Mouse (Mus musculus) neural tube, embryonic 11.5 days (tissue): ENCODE measurements around the gene Kif24. TPM values are rescaled to one million over a fixed set of nuclear protein-coding genes. Genes with fewer than 3 reads are reported as not detected.

Experiments used
- ATAC-seq: fragments of 200-750 bp; cut with Nextera tagmentation; 2 replicates; pipeline ENCODE4 v1.8.0; 2017; ENCODE audit warnings: moderate number of reproducible peaks, mild to moderate bottlenecking, moderate TSS enrichment, moderate library complexity; ENCODE audit not compliant: insufficient read depth, low FRiP score, low TSS enrichment
- DNase-seq: peaks from one replicate; pipeline ENCODE4 v3.0.0-alpha.2; 2015; ENCODE audit warnings: low spot score
- H3K27ac ChIP-seq: fragments of 300-500 bp; sonication (generic); 2 replicates; pipeline ENCODE4 v1.5.1; 2014; ENCODE audit warnings: low read depth, mild to moderate bottlenecking, low read length
- H3K27me3 ChIP-seq: fragments of 300-500 bp; sonication (generic); 2 replicates; pipeline ENCODE4 v1.6.1; 2014; ENCODE audit warnings: mild to moderate bottlenecking, low read length, mixed read lengths; ENCODE audit not compliant: control insufficient read depth, insufficient read depth
- H3K36me3 ChIP-seq: fragments of 300-500 bp; sonication (generic); 2 replicates; pipeline ENCODE4 v1.6.1; 2014; ENCODE audit warnings: mild to moderate bottlenecking, low read length, moderate library complexity, mixed read lengths; ENCODE audit not compliant: control insufficient read depth, insufficient read depth
- H3K4me1 ChIP-seq: fragments of 300-500 bp; sonication (generic); 2 replicates; pipeline ENCODE4 v1.6.1; 2014; ENCODE audit warnings: low read length, mixed read lengths; ENCODE audit not compliant: control insufficient read depth, insufficient read depth
- H3K4me2 ChIP-seq: fragments of 300-500 bp; sonication (generic); 2 replicates; pipeline ENCODE4 v1.6.1; 2014; ENCODE audit warnings: low read depth, mild to moderate bottlenecking, moderate library complexity
- H3K4me3 ChIP-seq: fragments of 300-500 bp; sonication (generic); 2 replicates; pipeline ENCODE4 v1.5.1; 2014; ENCODE audit warnings: low read depth, low read length
- H3K9ac ChIP-seq: fragments of 300-500 bp; sonication (generic); 2 replicates; pipeline ENCODE4 v1.6.1; 2014; ENCODE audit warnings: mild to moderate bottlenecking, low read length
- H3K9me3 ChIP-seq: fragments of 300-500 bp; sonication (generic); 2 replicates; pipeline ENCODE4 v1.6.1; 2016; ENCODE audit warnings: low read length; ENCODE audit not compliant: control insufficient read depth
- WGBS: fragments of 180-500 bp; shearing (Covaris S2); extraction: QIAGEN DNeasy Blood & Tissue Kit; methylation state at CpG from one replicate; pipeline ENCODE4 v1.1.7; 2014; 5-methylcytosine and 5-hydroxymethylcytosine counted together
- polyA plus RNA-seq: library from polyadenylated mRNA; unstranded; fragments of >200 nt; fragmentation: Nextera tagmentation; extraction: Ambion mirVana; gene quantifications from 2 replicates; pipeline ENCODE4 v1.2.1, GENCODE M21; 2014

The Kif24 gene
- polyA plus RNA-seq, 1 experiment from 2014 or later: 9.2 TPM

DNA sequence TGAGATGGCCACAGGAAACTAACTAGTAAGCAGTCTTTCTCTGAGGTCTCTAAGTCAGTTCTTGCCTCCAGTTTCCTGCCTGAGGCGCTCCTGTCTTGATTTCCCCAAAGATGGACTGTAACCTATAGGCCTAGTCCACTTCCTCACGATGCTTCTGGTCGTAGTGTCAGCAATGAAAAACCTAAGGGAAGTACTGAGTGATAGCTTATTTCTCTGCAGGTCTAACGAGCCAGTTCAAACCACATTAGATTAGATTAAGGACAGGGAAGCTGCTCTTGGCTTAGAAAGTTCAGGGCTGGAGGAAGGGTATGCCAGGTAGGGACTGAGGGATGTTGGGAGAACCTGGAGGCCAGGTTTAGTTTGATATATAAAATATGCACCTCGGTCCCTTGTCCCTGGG, 63.1 kb downstream of the Kif24 start:
- H3K4me1 ChIP-seq: no peaks in the 10 kb centered on the region
- ATAC-seq (no peak), DNase-seq (no peak)
- 93% methylated on average over 5 of the region's 5 CpGs for WGBS
- no peak overlapping the region for H3K27ac ChIP-seq
- H3K27me3 ChIP-seq: no peaks in the 10 kb centered on the region
- H3K36me3 ChIP-seq: no peaks in the 10 kb centered on the region
- H3K4me2 ChIP-seq: no peak overlapping the region
- no peak overlapping the region for H3K4me3 ChIP-seq
- H3K9ac ChIP-seq: no peak overlapping the region
- H3K9me3 ChIP-seq: no peaks in the 10 kb centered on the region

DNA sequence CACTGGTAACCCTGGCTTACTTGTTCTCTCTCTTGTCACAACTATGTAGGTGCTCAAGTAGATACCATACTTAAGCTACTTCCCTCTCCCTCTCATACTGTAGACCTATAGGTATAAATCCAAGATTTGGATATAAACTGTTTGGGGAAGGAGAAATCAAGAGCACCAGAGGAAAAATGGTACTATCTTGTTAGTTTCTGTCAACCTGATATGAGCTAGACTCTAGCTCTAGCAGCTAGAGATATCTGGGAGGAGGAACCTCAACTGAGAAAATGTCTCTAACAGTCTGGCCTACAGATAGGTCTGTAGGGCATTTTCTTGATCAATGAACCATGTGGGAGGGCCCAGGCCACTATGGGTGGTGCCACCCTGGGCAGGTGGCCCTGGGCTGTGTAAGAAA, 63.5 kb downstream of the Kif24 start:
- H3K4me1 ChIP-seq: no peaks in the 10 kb centered on the region
- no peak overlapping the region for H3K4me3 ChIP-seq
- no peak overlapping the region for H3K9ac ChIP-seq
- H3K36me3 ChIP-seq: no peaks in the 10 kb centered on the region
- ATAC-seq: no peak
- no peak overlapping the region for H3K27ac ChIP-seq
- no peak for DNase-seq
- H3K9me3 ChIP-seq: no peaks in the 10 kb centered on the region
- H3K27me3 ChIP-seq: no peaks in the 10 kb centered on the region
- H3K4me2 ChIP-seq: no peak overlapping the region

DNA sequence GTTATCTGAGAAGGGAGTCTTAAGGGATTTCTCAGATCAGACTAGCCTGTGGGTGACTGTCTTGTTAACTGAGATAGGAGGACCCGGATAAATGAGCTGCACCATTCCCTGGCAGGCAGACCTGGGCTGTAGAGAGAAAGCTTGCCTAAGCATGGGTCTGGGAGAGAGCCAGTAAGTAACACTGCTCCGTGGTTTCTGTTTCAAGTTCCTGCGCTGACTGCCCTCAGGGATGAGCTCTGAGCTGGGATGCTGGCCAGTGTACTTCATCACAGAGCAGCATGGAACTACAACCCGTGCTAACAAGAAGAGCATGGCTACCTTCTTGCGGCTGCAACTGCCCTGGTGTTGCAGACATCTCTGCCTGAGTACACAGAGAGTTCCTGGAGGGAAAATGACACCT, 64.8 kb downstream of the Kif24 start:
- ATAC-seq (no peak), DNase-seq (no peak)
- 89% methylated on average over 5 of the region's 5 CpGs for WGBS
- Histone ChIP-seq H3K36me3 (no peaks in the 10 kb centered on the region), H3K4me2 (no peak overlapping the region), H3K4me3 (no peak overlapping the region), H3K9ac (no peak overlapping the region), H3K27ac (no peak overlapping the region), H3K27me3 (no peaks in the 10 kb centered on the region), H3K4me1 (no peaks in the 10 kb centered on the region), H3K9me3 (no peaks in the 10 kb centered on the region)

GRCm38 (mm10) chr4:41398353-41398752, 66.3 kb downstream of the Kif24 start:
- 87% methylated on average over 6 of the region's 6 CpGs for WGBS
- no peak overlapping the region for H3K9ac ChIP-seq
- no peak overlapping the region for H3K4me2 ChIP-seq
- H3K36me3 ChIP-seq: no peaks in the 10 kb centered on the region; the same call in 1 of the 2 replicates
- H3K9me3 ChIP-seq: no peaks in the 10 kb centered on the region
- no peaks in the 10 kb centered on the region for H3K4me1 ChIP-seq
- H3K4me3 ChIP-seq: no peak overlapping the region
- DNase-seq (no peak), ATAC-seq (no peak)
- no peak overlapping the region for H3K27ac ChIP-seq
- H3K27me3 ChIP-seq: no peaks in the 10 kb centered on the region

DNA sequence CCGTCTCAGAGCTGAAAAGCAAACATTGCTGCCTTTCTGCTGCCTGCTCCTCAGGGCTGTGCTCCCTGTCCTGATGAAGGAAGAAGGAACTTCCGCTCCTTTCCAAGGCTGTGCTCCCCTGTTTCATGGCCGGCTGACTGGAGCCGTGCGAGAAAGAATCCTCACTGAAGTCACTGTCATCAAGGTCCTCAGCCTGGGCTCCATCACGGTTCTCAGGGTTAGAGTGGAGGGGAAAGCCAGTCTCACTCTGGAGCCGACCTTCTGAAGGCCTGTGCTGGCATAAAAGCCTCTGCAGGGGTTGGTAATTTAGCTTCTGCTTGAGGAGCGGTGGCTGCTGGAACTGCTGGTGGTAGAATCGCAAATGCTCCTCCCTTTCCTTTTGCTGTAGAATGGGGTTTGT, 70.0 kb downstream of the Kif24 start:
- Histone ChIP-seq H3K4me2 (no peak overlapping the region), H3K36me3 (peaks cover 2% of the 10 kb centered on the region; the same call in 1 of the 2 replicates), H3K27me3 (no peaks in the 10 kb centered on the region), H3K4me1 (no peaks in the 10 kb centered on the region), H3K9me3 (no peaks in the 10 kb centered on the region), H3K27ac (no peak overlapping the region), H3K9ac (no peak overlapping the region), H3K4me3 (no peak overlapping the region)
- DNase-seq: no peak
- ATAC-seq: no peak
- WGBS: 72% methylated on average over 9 of the region's 9 CpGs

DNA sequence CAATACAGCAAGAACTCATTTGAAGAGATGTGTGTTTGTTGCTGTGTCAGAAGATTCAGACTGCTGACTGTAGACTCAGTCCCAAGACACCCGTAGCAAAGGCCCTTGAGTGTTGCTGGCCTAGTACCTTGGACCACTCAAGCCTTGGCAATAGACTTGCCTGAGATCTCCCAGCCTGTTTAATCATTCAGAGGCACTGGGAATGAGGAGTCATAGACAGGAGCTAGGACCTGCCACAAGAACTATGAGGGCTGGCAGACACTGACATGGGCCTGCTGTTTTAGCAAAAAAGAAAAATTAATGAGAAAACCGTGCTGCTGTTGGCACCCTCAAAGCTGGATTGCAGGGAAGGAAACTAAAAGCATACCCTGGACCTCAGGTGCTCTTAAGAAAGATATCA, 73.7 kb downstream of the Kif24 start:
- H3K4me2 ChIP-seq: no peak overlapping the region
- 91% methylated on average over 2 of the region's 2 CpGs for WGBS
- no peak overlapping the region for H3K4me3 ChIP-seq
- no peak overlapping the region for H3K9ac ChIP-seq
- no peak overlapping the region for H3K27ac ChIP-seq
- DNase-seq (no peak), ATAC-seq (no peak)
- no peaks in the 10 kb centered on the region for H3K9me3 ChIP-seq
- H3K4me1 ChIP-seq: no peaks in the 10 kb centered on the region
- H3K36me3 ChIP-seq: peaks cover 5% of the 10 kb centered on the region
- no peaks in the 10 kb centered on the region for H3K27me3 ChIP-seq

DNA sequence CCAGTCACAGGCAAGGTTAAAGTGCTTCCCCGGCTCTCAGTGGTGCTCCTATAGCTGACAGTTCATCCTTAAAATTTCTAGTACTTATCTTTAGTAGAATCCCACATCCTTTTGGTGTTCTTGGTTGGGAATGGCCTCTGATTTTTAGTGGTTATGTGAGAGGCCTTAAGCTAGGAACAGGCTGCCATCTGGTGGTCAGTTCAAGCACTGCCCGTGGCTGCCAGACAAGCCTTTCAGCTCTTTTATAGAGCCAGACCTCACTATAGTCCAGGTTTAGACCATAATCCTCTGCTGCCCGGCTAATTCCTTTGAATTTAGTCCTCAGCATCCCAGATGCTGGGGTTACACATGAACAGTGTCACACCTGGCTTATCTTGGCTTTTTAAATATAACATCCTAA, 74.6 kb downstream of the Kif24 start:
- no peak overlapping the region for H3K4me3 ChIP-seq
- no peak overlapping the region for H3K27ac ChIP-seq
- DNase-seq (peak; percentile 83), ATAC-seq (no peak)
- no peak overlapping the region for H3K9ac ChIP-seq
- 37% methylated on average over 3 of the region's 3 CpGs for WGBS
- no peaks in the 10 kb centered on the region for H3K4me1 ChIP-seq
- no peaks in the 10 kb centered on the region for H3K9me3 ChIP-seq
- peaks cover 5% of the 10 kb centered on the region for H3K36me3 ChIP-seq
- no peak overlapping the region for H3K4me2 ChIP-seq
- no peaks in the 10 kb centered on the region for H3K27me3 ChIP-seq

DNA sequence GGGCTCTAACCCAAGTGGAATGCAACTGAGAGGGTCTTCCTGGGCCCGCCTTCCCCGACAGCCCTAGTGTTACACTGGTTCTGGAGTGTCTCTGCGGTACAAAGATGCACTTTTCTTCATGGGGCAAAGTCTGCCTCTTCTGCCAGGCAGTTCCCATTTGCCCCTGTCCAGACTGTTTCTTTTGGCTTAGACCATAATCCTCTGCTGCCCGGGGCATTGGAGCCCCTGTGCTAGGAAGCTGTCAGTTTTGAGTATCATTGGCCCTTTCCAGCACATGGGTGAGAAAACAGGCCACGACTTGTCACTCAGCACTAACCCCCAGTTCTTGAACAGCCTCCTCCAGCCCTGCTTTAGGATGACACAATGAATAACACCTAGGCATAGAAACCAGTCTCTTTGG, 75.4 kb downstream of the Kif24 start:
- no peak overlapping the region for H3K4me2 ChIP-seq
- 95% methylated on average over 5 of the region's 5 CpGs for WGBS
- no peaks in the 10 kb centered on the region for H3K4me1 ChIP-seq
- H3K27ac ChIP-seq: no peak overlapping the region
- no peak overlapping the region for H3K4me3 ChIP-seq
- peaks cover 5% of the 10 kb centered on the region for H3K36me3 ChIP-seq
- no peak for ATAC-seq
- H3K9ac ChIP-seq: no peak overlapping the region
- no peaks in the 10 kb centered on the region for H3K27me3 ChIP-seq
- no peaks in the 10 kb centered on the region for H3K9me3 ChIP-seq
- DNase-seq: no peak

GRCm38 (mm10) chr4:41388616-41389015, 76.1 kb downstream of the Kif24 start:
- Histone ChIP-seq H3K27ac (no peak overlapping the region), H3K4me3 (no peak overlapping the region), H3K27me3 (no peaks in the 10 kb centered on the region), H3K9me3 (no peaks in the 10 kb centered on the region), H3K36me3 (peaks cover 5% of the 10 kb centered on the region), H3K4me2 (no peak overlapping the region), H3K9ac (no peak overlapping the region), H3K4me1 (no peaks in the 10 kb centered on the region)
- ATAC-seq: no peak
- no peak for DNase-seq
- WGBS: 89% methylated on average over 5 of the region's 5 CpGs
